Mouse (Mus musculus) embryonic facial prominence, embryonic 14.5 days (tissue): Measurements from ENCODE around the gene Sh3bgrl3. TPM values are rescaled to one million over a fixed set of nuclear protein-coding genes. Genes with fewer than 3 reads are reported as not detected.

ENCODE experiments used
- ATAC-seq: fragments of 200-750 bp; cut with Nextera tagmentation; 2 replicates; pipeline ENCODE4 v1.8.0; 2017; ENCODE audit warnings: low read depth, moderate number of reproducible peaks, moderate TSS enrichment
- DNase-seq: peaks from one replicate; pipeline ENCODE4 v3.0.0-alpha.2; 2015; ENCODE audit warnings: low spot score
- H3K27ac ChIP-seq: fragments of 300-500 bp; sonication (generic); replicated peaks from 2 replicates; pipeline ENCODE4 v1.5.1; 2014; ENCODE audit warnings: low read depth, mild to moderate bottlenecking, low read length, moderate library complexity
- H3K27me3 ChIP-seq: fragments of 300-500 bp; sonication (generic); replicated peaks from 2 replicates; pipeline ENCODE4 v1.6.1; 2014; ENCODE audit warnings: low read length; ENCODE audit not compliant: control insufficient read depth, insufficient read depth
- H3K36me3 ChIP-seq: fragments of 300-500 bp; sonication (generic); 2 replicates; pipeline ENCODE4 v1.6.1; 2014; ENCODE audit warnings: low read length, mixed read lengths; ENCODE audit not compliant: control insufficient read depth, insufficient read depth
- H3K4me1 ChIP-seq: fragments of 300-500 bp; sonication (generic); 2 replicates; pipeline ENCODE4 v1.6.1; 2014; ENCODE audit warnings: antibody characterized with exemption, low read length; ENCODE audit not compliant: control insufficient read depth, insufficient read depth
- H3K4me2 ChIP-seq: fragments of 300-500 bp; sonication (generic); 2 replicates; pipeline ENCODE4 v1.6.1; 2014; ENCODE audit warnings: low read depth, mild to moderate bottlenecking, low read length, moderate library complexity, mixed read lengths
- H3K4me3 ChIP-seq: fragments of 300-500 bp; sonication (generic); 2 replicates; pipeline ENCODE4 v1.5.1; 2014; ENCODE audit warnings: low read depth, mild to moderate bottlenecking, low read length
- H3K9ac ChIP-seq: fragments of 300-500 bp; sonication (generic); 2 replicates; pipeline ENCODE4 v1.6.1; 2014; ENCODE audit warnings: low read depth, mild to moderate bottlenecking, low read length, moderate library complexity, mixed read lengths
- H3K9me3 ChIP-seq: fragments of 300-500 bp; sonication (generic); 2 replicates; pipeline ENCODE4 v1.6.1; 2016; ENCODE audit warnings: low read length; ENCODE audit not compliant: control insufficient read depth
- WGBS: fragments of 180-500 bp; shearing (Covaris S2); extraction: QIAGEN DNeasy Blood & Tissue Kit; methylation state at CpG from one replicate; pipeline ENCODE4 v1.1.7; 2014; 5-methylcytosine and 5-hydroxymethylcytosine counted together
- polyA plus RNA-seq: library from polyadenylated mRNA; unstranded; fragments of >200 nt; fragmentation: Nextera tagmentation; extraction: Ambion mirVana; gene quantifications from 2 replicates; pipeline ENCODE4 v1.2.1, GENCODE M21; 2014

Gene Sh3bgrl3
- polyA plus RNA-seq, 1 experiment from 2014 or later: 445 TPM

DNA sequence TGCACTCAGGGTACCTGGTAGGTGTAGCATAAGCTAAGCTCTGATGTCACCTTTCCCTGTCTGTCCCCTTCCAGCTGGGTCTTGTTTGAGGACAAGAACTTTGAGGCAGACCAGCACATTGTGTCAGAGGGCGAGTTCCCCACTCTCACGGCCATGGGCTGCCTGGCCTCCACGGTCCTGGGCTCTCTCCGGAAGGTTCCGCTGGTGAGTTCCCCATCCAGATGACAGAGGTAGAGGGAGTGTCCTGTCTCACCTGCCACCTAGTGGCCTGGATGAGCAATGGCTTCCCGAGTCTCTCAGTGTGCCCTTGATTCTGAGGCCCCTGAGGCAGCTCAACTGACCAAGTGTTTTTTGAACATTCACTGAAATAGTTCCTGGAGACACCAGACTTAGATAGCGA, 41.2 kb downstream of the Sh3bgrl3 start:
- Histone ChIP-seq H3K27ac (no peak overlapping the region), H3K4me3 (no peak overlapping the region), H3K9me3 (peaks cover 4% of the 10 kb centered on the region; the same call in 1 of the 2 replicates), H3K4me2 (peak overlapping the region; percentile 12; the same call in 1 of the 2 replicates), H3K4me1 (no peaks in the 10 kb centered on the region; the same call in 1 of the 2 replicates), H3K9ac (no peak overlapping the region), H3K36me3 (no peaks in the 10 kb centered on the region), H3K27me3 (0 out of 2 replicates have a peak, but pooled peaks cover 3% of the 10 kb centered on the region)
- peak; percentile 49 for DNase-seq
- WGBS: 31% methylated on average over 7 of the region's 7 CpGs
- peak; percentile 75 for ATAC-seq

DNA sequence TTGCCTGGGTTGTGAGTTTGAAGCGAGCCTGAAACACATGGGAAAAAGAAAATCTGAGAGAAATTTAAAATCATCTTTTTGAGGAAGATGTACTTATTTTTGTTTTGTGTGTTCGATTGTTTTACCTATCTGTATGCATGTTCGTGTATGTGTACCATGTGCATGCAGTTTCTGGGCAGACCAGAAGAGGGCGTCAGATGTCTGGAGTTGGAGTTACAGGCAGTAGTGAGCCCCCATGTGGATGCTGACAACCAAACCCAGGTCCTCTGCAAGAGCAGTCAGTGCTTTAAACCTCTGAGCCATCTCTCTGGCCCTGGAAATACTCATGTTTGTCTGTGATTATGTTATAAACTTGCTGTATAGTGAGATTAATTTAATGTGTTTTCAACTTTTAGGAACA, 43.6 kb downstream of the Sh3bgrl3 start:
- no peak for DNase-seq
- Histone ChIP-seq H3K27ac (no peak overlapping the region), H3K4me3 (no peak overlapping the region), H3K4me1 (peaks cover 6% of the 10 kb centered on the region; the same call in 1 of the 2 replicates), H3K9ac (no peak overlapping the region), H3K36me3 (no peaks in the 10 kb centered on the region), H3K4me2 (no peak overlapping the region), H3K9me3 (peaks cover 4% of the 10 kb centered on the region; the same call in 1 of the 2 replicates), H3K27me3 (peaks cover 9% of the 10 kb centered on the region)
- ATAC-seq: no peak
- 89% methylated on average over 4 of the region's 4 CpGs for WGBS

DNA sequence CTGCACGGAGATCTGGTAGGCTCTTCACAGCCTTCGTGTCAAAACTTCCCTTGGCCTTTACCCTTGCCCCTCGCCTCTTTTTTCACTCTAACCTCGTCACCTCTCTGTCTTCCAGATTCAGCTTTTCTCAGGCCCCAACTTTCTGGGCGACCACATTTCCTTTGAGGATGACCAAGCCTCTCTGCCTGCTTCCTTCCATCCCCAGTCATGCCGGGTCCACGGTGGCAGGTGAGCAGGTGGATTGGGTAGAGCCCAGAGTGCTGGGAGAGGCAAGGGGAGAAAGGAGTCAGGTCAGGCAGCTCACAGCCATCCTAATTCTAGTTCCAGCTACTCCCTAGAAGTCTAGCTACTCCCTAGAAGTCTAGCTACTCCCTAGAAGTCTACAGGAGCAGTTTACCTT, 46.1 kb downstream of the Sh3bgrl3 start:
- 13% methylated on average over 7 of the region's 7 CpGs for whole genome bisulfite sequencing
- Histone ChIP-seq H3K27me3 (peaks cover 9% of the 10 kb centered on the region), H3K4me1 (peaks cover 6% of the 10 kb centered on the region; the same call in 1 of the 2 replicates), H3K4me3 (peak overlapping the region; percentile 44), H3K9me3 (peaks cover 4% of the 10 kb centered on the region; the same call in 1 of the 2 replicates), H3K4me2 (peak overlapping the region; percentile 87), H3K36me3 (no peaks in the 10 kb centered on the region), H3K9ac (peak overlapping the region; percentile 34; the same call in 1 of the 2 replicates), H3K27ac (no peak overlapping the region)
- no peak for DNase-seq
- no peak for ATAC-seq

DNA sequence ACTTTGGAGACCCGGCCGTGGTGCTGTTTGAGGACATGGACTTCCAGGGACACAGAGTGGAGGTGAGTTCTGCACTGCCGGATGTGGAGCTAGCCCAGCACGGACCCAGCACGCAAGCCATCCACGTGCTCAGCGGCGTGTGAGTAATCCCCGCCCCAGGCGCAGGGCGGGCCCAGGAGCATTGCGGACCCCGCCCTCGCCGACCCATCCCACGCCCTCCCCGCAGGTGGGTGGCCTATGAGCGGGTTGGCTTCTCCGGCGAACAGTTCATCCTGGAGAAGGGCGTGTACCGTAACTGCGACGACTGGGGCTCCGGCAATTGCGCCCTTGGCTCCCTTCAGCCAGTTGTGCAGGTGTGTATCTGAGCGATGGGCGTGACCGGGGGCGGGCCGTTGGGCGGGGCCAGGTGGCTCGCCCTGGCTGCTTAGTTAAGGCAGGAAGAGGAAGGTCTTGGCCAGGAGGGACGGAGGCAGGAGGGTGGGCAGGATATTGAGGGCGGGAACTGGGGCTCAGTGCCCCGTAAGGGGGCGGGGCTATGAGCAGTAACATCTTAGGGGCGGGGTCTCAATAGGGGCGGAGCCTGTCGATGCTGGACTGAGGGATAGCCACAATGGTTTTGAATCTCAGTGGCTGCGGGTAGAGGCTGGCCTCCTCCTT, 46.7 kb downstream of the Sh3bgrl3 start:
- peak; percentile 86 for DNase-seq
- under 1% methylated on average over 40 of the region's 41 CpGs for WGBS
- H3K9ac ChIP-seq: peak overlapping the region; percentile 34
- peaks cover 6% of the 10 kb centered on the region; the same call in 1 of the 2 replicates for H3K4me1 ChIP-seq
- H3K27ac ChIP-seq: no peak overlapping the region
- H3K9me3 ChIP-seq: peaks cover 4% of the 10 kb centered on the region; the same call in 1 of the 2 replicates
- no peaks in the 10 kb centered on the region for H3K36me3 ChIP-seq
- ATAC-seq: peak; percentile 93
- peaks cover 9% of the 10 kb centered on the region for H3K27me3 ChIP-seq
- peak overlapping the region; percentile 87 for H3K4me2 ChIP-seq
- H3K4me3 ChIP-seq: peak overlapping the region; percentile 44

DNA sequence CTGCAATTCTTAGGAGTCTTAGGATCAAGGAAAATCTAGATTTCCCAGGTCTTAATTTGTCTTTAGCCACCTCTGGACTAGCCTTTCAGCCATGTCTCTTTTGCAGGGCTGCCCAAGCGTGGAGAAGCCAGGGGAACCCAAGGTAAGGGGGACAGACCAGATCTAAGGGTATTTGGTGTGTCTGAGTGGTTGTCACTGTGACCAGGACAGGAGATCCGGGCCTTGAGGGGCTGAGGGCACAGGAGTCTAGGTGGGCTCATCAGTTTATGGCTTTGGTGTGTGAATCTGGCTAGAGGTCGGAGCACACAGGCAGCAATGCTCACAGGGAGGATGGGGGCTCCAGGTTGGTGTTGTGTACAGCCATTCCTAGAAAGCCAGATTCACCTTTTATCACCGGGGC, 47.9 kb downstream of the Sh3bgrl3 start:
- Histone ChIP-seq H3K36me3 (no peaks in the 10 kb centered on the region), H3K4me2 (no peak overlapping the region), H3K9me3 (peaks cover 4% of the 10 kb centered on the region; the same call in 1 of the 2 replicates), H3K27ac (no peak overlapping the region), H3K27me3 (peaks cover 9% of the 10 kb centered on the region), H3K4me1 (peaks cover 6% of the 10 kb centered on the region; the same call in 1 of the 2 replicates), H3K4me3 (no peak overlapping the region), H3K9ac (no peak overlapping the region)
- 81% methylated on average over 4 of the region's 4 CpGs for WGBS
- no peak for ATAC-seq
- DNase-seq: no peak

DNA sequence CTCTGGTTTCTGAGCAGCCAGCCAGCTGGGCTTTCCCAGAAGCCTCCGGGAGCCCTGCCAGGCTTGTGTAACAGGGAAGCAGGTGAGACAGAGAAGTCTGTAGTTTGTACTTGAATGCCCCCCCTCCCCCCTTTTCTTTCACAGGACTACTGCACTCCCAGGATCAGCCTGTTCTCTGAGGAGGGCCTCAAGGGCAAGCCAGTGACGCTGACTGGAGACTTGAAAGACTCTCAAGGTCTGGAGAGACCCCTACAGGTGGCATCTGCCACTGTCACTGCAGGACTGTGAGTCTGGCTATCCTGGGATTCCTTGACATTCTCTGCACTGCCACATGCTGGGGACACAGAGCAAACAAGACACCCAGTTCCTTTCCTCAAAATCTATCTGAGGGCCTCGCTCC, 49.9 kb downstream of the Sh3bgrl3 start:
- Histone ChIP-seq H3K9me3 (no peaks in the 10 kb centered on the region), H3K9ac (no peak overlapping the region), H3K36me3 (no peaks in the 10 kb centered on the region), H3K27ac (no peak overlapping the region), H3K4me3 (no peak overlapping the region), H3K4me2 (no peak overlapping the region), H3K27me3 (peaks cover 9% of the 10 kb centered on the region), H3K4me1 (peaks cover 6% of the 10 kb centered on the region; the same call in 1 of the 2 replicates)
- WGBS: 8% methylated on average over 3 of the region's 3 CpGs
- ATAC-seq (peak; percentile 47), DNase-seq (peak; percentile 89)

Other genes with a start within 250 kb of the Sh3bgrl3 start
- 27.3 and 29.9 TPM in 2 replicates for gene Rps6ka1, start 241.0 kb downstream of the Sh3bgrl3 start, polyA plus RNA-seq
- gene Hmgn2, start 160.1 kb downstream of the Sh3bgrl3 start, polyA plus RNA-seq: 2,056 and 2,380 TPM in 2 replicates
- gene Dhdds, start 127.9 kb downstream of the Sh3bgrl3 start, polyA plus RNA-seq: 42.3 and 48.9 TPM in 2 replicates
- not detected in 2 replicates for gene Lin28a, start 109.9 kb downstream of the Sh3bgrl3 start, polyA plus RNA-seq
- gene Zfp683, start 75.0 kb downstream of the Sh3bgrl3 start, polyA plus RNA-seq: not detected in 2 replicates
- gene Crybg2, start 68.0 kb downstream of the Sh3bgrl3 start, polyA plus RNA-seq: 5.6 and 6.5 TPM in 2 replicates
- gene Cd52, start 33.7 kb downstream of the Sh3bgrl3 start, polyA plus RNA-seq: 15.6 and 19.3 TPM in 2 replicates
- gene Ubxn11, start 26.2 kb downstream of the Sh3bgrl3 start, polyA plus RNA-seq: 9.7 and 10.2 TPM in 2 replicates
- gene Cep85, start 58.3 kb upstream of the Sh3bgrl3 start, polyA plus RNA-seq: 40.2 and 46.2 TPM in 2 replicates
- 0.35 TPM in 1 of 2 replicates, not detected in the other for gene Gm7534, start 74.2 kb upstream of the Sh3bgrl3 start, polyA plus RNA-seq
- gene Catsper4, start 98.6 kb upstream of the Sh3bgrl3 start, polyA plus RNA-seq: not detected in 2 replicates
- 2.4 and 2.6 TPM in 2 replicates for gene Cnksr1, start 109.6 kb upstream of the Sh3bgrl3 start, polyA plus RNA-seq
- 0.29 and 0.67 TPM in 2 replicates for gene E130218I03Rik, start 114.9 kb upstream of the Sh3bgrl3 start, polyA plus RNA-seq
- gene Zfp593, start 116.8 kb upstream of the Sh3bgrl3 start, polyA plus RNA-seq: 13.7 and 15.7 TPM in 2 replicates
- 0.28 TPM in 1 of 2 replicates, not detected in the other for gene Gm30191, start 118.1 kb upstream of the Sh3bgrl3 start, polyA plus RNA-seq
- 6.8 and 7.4 TPM in 2 replicates for gene Grrp1, start 125.3 kb upstream of the Sh3bgrl3 start, polyA plus RNA-seq
- 18.5 and 19.6 TPM in 2 replicates for gene Pdik1l, start 159.1 kb upstream of the Sh3bgrl3 start, polyA plus RNA-seq
- gene Trim63, start 186.3 kb upstream of the Sh3bgrl3 start, polyA plus RNA-seq: 2.0 and 2.5 TPM in 2 replicates
- gene Slc30a2, start 214.4 kb upstream of the Sh3bgrl3 start, polyA plus RNA-seq: 0.13 and 0.42 TPM in 2 replicates